Mouse (Mus musculus): ENCODE measurements at regions not wholly inside any gene's neighbourhood (a gene's known extent, or its start where the extent isn't known, plus 50 kb on each side); places are given as distances from the start of the nearest gene placed in this dataset.

DNA sequence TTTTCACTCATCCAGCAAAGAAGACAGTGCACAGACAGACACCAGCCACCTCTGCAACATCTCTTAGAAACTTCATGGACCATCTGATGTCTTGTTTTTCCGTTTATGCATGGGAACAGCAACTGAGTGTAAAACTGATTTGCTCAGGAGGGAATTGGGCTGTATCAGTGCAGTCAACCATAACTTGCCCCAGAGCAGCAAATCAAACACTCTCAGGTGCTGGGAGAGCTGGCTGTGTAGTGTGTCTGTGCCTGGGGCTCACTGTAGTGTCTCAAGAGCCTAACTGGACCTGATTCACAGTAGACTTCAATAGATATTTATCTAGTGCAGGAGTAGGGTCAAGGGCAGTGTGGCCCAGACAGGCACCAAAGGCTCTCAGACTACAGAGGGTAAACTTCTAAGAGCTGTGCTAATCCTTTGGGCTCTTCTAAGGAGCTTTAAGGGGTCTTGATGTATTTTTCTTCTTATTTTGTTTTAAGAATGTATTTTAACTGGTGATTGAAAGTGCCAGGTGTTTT, 50.3 kb upstream of the C1qtnf3 start:
- TF ChIP-seq POLR2A (IDR thresholded peaks at IDR 0.05; ENCODE audit: low read depth, low read length): no peak
- TF ChIP-seq CTCF (IDR thresholded peaks at IDR 0.05; ENCODE audit: extremely low read depth, insufficient read length, insufficient replicate concordance, low read depth, low read length): no peak

Measured in small intestine, adult 2 months (tissue).